Mouse (Mus musculus) cortical plate, adult 2 months (tissue): ENCODE data around the gene Chd9.

Source experiments
- CTCF ChIP-seq: fragments of 200-500 bp; IDR thresholded peaks from 2 replicates; pipeline ENCODE4 v1.5.1; 2011; ENCODE audit warnings: mild to moderate bottlenecking, control low read depth, low read length; ENCODE audit not compliant: insufficient read depth; ENCODE audit errors: extremely low read depth
- POLR2A ChIP-seq: fragments of 200-500 bp; IDR thresholded peaks from 2 replicates; pipeline ENCODE4 v1.6.1; 2011; ENCODE audit warnings: mild to moderate bottlenecking, low read length, control low read depth; ENCODE audit not compliant: insufficient read depth; ENCODE audit errors: extremely low read depth

DNA sequence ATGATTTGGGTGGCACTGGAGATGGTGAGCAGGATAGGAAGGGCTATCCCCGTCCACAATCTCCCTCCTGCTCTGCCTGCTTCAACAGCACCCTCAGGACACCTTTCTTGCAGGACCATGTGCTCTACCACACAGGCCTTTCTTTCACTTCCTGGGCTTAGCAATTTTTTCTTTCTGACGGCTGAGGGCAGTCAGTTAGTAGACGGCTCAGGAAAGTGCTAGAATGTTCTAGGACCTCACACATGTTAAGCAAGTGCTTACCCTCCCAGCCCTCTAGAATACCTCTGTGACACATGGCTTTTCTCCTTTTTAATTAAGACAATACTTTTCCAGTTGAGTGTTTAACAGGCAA lies 6.1 kb downstream of the Chd9 start:
- TF ChIP-seq POLR2A (no peak), CTCF (no peak)
